Mouse (Mus musculus): ENCODE results near the gene Gm21366. TPM values are rescaled to one million over a fixed set of nuclear protein-coding genes. Genes with fewer than 3 reads are reported as not detected.
"Not testable (repeated sequence)": the region's sequence is repeated elsewhere in the genome, so short reads cannot be mapped to it uniquely, and the experiment has no call there.

The Gm21366 gene
- polyA plus RNA-seq (2016; fragmentation: Nextera tagmentation; extraction: Ambion mirVana): not detected in 2 replicates

DNA sequence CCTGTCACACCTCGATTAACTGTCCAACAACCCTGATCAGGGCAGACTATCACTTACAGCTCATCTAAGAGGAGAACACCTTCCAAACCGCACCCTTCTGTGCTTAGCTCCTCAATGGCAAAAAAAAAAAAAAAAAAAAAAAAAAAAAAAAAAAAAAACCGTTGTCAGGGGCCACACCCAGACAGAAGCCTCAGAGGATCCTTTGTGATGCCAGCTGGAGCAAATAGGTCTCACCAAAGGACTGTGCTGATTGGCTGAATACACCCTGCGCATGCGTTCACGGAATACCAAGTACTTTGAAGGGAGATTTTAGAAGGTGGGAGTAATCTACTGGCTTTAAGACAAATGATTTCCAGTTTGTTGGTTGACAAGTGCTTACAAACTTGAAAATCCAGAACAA is at the start of gene Gm21366:
Gm21366 (minus strand) TSS at position 101 of the 400 bp plus-strand sequence.
- H3K9me3 ChIP-seq; H3K27ac ChIP-seq; H3K27me3 ChIP-seq; ATAC-seq (ENCODE audit: insufficient number of reproducible peaks, insufficient read depth, low FRiP score, low TSS enrichment, low read depth); H3K9ac ChIP-seq (replicated peaks); H3K4me3 ChIP-seq (replicated peaks); H3K4me2 ChIP-seq; H3K36me3 ChIP-seq; H3K4me1 ChIP-seq (replicated peaks): not testable (repeated sequence)
- WGBS: no CpG with 5 or more reads among the region's 6 CpGs

Measured in limb, embryonic 12.5 days (tissue).